Mouse (Mus musculus) adrenal gland, adult (tissue): Measurements from ENCODE around the gene Dhrs7b.
A peak's percentile ranks its signal among the peaks of the same experiment; 100 is the strongest.

Source experiments
- DNase-seq, 2 experiments: peaks; one replicate each; pipeline ENCODE4 v3.0.0; 2022 to 2023; ENCODE audit warnings: low spot score in 1 of 2; ENCODE audit not compliant: inconsistent age in 2 of 2

The Dhrs7b gene

DNA sequence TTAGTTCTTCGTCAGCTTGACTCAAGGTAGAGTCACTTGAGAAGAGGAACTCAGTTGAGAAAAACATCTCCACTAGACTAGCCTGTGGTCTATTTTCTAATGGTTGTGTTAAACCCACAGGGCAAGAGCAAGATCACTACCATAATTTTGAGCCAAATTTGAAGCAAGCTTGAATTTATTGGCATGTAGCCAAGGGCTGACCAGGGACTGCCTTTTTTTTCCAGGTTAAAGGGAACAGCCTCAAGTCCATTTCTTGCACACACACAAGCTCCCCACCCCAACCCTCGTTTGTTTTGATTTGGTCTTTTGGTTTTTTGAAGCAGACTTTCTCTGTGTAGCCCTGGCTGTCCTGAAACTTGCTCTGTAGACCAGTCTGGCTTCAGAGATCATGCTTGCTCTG, 59.4 kb downstream of the Dhrs7b start:
- DNase-seq = peak in 1 of 2 experiments; percentile 45

DNA sequence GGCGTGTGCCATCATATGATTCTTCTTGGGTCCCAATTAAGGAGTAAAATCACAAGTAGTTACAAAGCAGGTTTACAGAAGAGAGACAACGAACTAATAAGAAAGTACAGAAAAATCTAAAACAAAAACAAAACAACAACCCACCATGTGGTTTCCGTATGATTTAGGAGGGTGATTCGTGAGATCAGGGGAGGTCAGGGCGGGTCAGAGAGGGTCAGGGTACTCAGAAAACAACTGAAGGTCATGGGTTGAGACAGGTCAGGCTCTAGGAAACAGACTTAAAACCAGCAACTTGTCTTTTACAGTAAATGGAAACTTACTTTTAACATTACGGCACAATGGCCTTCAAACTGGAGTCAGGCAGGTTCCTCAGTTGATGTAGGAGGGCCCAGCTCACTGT, 59.9 kb downstream of the Dhrs7b start:
- DNase-seq = peak in 1 of 2 experiments; percentile 28

DNA sequence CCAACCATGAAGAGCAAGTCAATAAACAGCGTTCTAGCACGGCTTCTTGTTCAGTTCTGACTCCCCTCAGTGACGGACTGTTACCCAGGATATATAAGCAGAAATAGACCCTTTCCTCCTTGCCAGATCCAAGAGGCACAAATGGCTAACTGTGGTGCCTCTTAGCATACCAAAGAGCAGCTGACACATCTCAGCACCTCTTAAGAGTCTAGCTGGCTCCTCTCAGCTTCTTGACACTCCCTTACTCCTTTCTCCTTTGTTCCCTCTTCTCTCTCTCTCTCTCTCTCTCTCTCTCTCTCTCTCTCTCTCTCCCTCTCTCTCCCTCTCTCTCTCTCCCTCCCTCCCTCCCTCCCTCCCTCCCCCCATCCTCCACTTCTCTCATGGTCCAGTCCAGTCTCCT, 60.3 kb downstream of the Dhrs7b start:
- DNase-seq = no peak

DNA sequence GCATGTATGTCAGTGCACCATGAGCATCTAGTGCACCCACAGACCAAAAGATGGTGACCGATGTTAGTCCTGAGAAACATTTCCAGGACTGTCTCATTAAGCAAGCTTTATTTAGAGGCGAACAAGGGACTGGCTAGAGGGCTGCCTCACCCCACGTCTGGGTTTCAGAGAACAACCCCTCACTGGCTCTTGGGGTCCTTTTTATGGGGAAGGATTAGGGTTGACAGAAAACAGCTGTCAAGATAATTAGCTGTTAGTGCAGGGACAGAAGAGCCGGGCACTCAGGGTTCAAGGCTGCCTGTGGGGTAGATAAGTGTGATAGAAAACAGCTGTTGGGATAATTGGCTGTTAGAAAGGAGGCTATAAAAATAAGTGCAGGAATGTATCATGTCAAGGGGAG, 65.5 kb downstream of the Dhrs7b start:
- no peak for DNase-seq

DNA sequence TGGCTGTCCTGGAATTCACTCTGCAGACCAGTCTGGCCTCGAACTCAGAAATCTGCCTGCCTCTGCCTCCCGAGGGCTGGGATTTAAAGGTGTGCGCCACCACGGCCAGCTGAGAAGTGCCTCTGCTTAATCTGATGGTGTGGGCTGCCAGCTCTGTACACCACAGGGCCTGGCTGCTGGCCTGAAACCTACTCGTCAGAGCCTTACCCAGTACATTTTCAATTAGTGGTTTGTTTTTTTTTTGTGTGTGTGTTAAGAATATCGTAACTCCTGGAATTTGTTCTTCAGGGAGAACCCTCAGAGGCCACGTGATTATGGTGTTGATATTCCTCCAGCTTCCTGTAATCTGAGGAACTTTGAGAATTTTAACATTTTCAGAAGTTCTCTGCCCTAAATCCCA, 71.6 kb downstream of the Dhrs7b start:
- no peak for DNase-seq

DNA sequence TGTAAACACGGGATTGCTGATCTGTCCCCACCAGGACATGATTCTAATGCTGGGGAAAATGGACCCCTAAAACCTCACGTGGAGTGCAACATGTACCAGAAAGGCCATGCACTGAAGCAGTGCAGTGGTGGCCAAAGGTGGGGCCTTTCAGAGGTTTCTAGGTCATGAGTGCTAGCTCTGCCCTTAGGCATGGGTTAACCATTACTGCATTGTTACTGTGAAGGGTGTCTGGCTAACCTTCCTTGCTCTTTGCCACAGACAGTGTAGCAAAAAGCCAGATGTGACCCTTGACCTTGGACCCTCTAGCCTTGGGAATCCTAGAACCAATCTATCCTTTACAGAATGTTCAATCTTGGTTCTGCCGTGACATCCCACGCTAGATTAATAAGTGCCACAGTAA, 72.1 kb downstream of the Dhrs7b start:
- DNase-seq = peak in 1 of 2 experiments; percentile 27

DNA sequence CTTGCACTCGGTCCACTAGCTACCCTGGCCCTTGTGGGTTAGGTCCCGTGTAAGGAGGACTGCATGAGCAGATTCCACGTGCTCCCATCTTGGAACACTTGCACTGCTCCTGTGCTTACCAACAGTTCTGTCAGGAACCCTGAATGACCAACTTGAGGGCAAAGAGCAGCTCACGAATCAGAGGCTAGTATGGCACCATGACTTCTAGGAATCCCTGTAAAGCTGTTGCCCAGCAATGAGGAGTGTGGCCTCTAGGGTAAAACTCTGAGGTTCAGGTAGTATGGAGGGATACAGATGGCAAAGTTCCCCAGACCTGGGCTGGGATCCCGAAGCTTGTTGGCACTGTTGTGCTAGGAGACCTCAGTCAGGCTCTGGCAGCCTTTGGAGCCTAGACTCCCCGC, 73.2 kb downstream of the Dhrs7b start:
- peak in 1 of 2 experiments; percentile 35 for DNase-seq

DNA sequence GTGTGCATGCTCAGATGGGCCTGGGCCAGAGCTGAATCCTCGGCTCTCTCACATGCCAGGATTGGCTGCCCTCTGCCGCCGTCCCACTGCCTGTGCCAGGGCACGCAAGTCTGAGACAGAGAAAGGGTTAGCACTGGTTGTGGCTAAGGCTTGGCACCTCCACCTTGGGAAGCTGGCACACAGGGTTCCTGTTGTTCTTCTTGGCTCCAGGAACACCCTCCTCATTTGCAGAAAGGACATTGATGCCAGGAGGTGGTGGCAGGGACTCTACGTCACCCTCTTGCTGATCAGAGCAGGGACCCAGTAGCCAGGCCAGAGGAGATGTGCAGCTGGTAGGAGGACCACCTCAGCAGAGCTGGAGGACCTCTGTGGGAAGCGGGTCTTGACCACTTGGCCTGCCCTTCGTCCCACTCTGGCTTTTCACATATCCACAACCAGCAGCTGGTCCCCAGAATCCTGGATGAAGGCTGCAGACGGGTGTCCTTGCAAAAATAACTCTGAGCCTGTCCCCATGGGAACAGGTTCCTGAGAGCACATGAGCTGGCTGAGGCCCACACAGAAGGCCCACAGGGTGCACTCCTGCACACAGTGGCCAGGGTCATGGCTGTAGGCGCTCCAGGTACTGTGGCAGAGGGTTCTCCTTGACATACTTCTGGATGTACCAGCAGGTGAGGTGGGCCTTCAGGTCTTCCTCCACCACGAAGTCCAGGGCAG, 75.1 kb downstream of the Dhrs7b start:
- peak in 1 of 2 experiments; percentile 51 for DNase-seq

DNA sequence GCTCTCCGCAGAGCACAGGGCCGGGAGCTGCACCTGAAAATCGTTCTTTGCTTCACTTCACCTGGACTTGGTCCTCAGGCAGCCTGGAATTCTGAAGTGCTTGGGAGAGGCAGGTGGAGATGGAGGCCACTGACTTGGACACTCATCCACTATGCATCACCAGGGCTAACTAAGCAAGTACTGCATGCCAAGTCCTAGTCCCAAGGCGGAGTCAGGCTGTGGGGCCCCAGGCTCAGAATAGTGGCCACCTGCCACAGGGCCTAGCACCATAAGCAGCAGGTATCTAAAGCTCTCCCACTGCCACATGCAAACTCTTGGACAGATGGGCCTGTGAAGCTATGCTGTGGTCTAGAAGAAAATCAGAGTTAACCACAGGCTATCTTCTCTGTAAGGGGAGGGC, 76.0 kb downstream of the Dhrs7b start:
- DNase-seq = no peak

DNA sequence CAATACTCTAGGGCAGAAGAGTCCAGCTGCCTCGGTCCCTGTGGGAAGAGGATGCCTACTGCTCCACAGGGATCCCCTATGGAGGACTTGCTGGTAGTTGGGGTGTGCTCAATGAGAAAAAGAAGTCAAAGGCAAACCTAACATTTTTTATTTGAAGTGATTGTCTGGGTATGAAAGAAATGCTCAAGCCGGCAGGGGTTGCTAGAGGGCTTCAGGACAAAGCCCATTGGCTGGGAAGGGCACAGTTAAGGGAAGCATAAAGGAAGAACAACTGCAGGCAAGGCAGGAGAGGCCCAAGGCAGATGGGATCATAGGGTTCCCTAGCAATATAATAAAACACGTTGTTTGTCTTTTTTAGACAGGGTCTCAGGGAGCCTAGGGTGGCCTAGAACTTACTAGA, 77.6 kb downstream of the Dhrs7b start:
- DNase-seq = peak in 1 of 2 experiments; percentile 39

DNA sequence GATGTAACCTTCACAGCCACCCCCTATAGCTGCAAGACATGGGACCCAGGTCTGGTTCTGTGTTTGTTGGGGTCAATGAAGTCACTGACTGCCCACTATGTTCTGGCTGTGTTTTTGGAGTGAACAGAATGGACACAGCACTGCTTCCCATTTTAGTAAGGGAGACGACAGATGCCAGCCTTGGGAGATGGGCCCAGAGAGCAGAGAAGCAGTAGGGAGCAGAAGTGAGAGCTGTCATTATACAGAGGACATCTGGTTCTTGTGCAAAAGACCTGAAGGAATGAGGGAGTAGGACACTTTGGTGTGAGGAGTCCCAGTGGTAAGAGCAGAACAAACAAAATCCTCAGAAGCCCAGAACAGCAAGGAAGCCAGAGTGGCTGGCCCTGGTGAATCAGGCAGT, 79.2 kb downstream of the Dhrs7b start:
- DNase-seq = peak in 1 of 2 experiments; percentile 36
